Mouse (Mus musculus): ENCODE measurements around the gene Bicc1.

GRCm38 (mm10) chr10:70878046-70878445 is 281.5 kb downstream of the Bicc1 start:
- TF ChIP-seq CTCF (IDR thresholded peaks at IDR 0.05; ENCODE audit: control insufficient read depth, insufficient read depth, insufficient replicate concordance, low read depth, low read length) (no peak), POLR2A (IDR thresholded peaks at IDR 0.05; ENCODE audit: control insufficient read depth, low read depth, low read length) (no peak)
